Mouse (Mus musculus) neural tube, embryonic 14.5 days (tissue): ENCODE results near the gene Kbtbd7. TPM values are rescaled to one million over a fixed set of nuclear protein-coding genes. Genes with fewer than 3 reads are reported as not detected.
A peak's percentile ranks its signal among the peaks of the same experiment; 100 is the strongest.

Source experiments
- ATAC-seq: fragments of 200-750 bp; cut with Nextera tagmentation; 2 replicates; pipeline ENCODE4 v1.8.0; 2017; ENCODE audit warnings: low read depth, mild to moderate bottlenecking, moderate TSS enrichment, moderate library complexity
- H3K27ac ChIP-seq: fragments of 300-500 bp; sonication (generic); 2 replicates; pipeline ENCODE4 v1.5.1; 2014; ENCODE audit warnings: low read depth, mild to moderate bottlenecking, control low read depth, low read length, moderate library complexity, mixed read lengths
- H3K27me3 ChIP-seq: fragments of 300-500 bp; sonication (generic); 2 replicates; pipeline ENCODE4 v1.6.1; 2014; ENCODE audit warnings: low read length; ENCODE audit not compliant: control insufficient read depth, insufficient read depth
- H3K36me3 ChIP-seq: fragments of 300-500 bp; sonication (generic); 2 replicates; pipeline ENCODE4 v1.6.1; 2014; ENCODE audit warnings: low read length, mixed read lengths; ENCODE audit not compliant: control insufficient read depth, insufficient read depth
- H3K4me1 ChIP-seq: fragments of 300-500 bp; sonication (generic); 2 replicates; pipeline ENCODE4 v1.6.1; 2014; ENCODE audit warnings: low read length; ENCODE audit not compliant: control insufficient read depth, insufficient read depth
- H3K4me2 ChIP-seq: fragments of 300-500 bp; sonication (generic); 2 replicates; pipeline ENCODE4 v1.6.1; 2014; ENCODE audit warnings: mild to moderate bottlenecking, low read depth, low read length, control low read depth
- H3K4me3 ChIP-seq: fragments of 300-500 bp; sonication (generic); 2 replicates; pipeline ENCODE4 v1.5.1; 2014; ENCODE audit warnings: low read depth, low read length, control low read depth, mixed read lengths
- H3K9ac ChIP-seq: fragments of 300-500 bp; sonication (generic); replicated peaks from 2 replicates; pipeline ENCODE4 v1.6.1; 2014; ENCODE audit warnings: low read depth, mild to moderate bottlenecking, control low read depth, low read length, mixed read lengths
- H3K9me3 ChIP-seq: fragments of 300-500 bp; sonication (generic); 2 replicates; pipeline ENCODE4 v1.6.1; 2016; ENCODE audit warnings: low read length; ENCODE audit not compliant: control insufficient read depth
- WGBS: fragments of 180-500 bp; shearing (Covaris S2); extraction: QIAGEN DNeasy Blood & Tissue Kit; methylation state at CpG from one replicate; pipeline ENCODE4 v1.1.7; 2014; 5-methylcytosine and 5-hydroxymethylcytosine counted together
- polyA plus RNA-seq: library from polyadenylated mRNA; unstranded; fragments of >200 nt; fragmentation: Nextera tagmentation; extraction: Ambion mirVana; gene quantifications from 2 replicates; pipeline ENCODE4 v1.2.1, GENCODE M21; 2014

Kbtbd7 gene
- 23.6 and 26.2 TPM in 2 replicates for polyA plus RNA-seq

- no peaks in the 10 kb centered on the region for H3K4me1 ChIP-seq
- ATAC-seq, result peak; percentile 98
- H3K27me3 ChIP-seq, result no peaks in the 10 kb centered on the region
- H3K9ac ChIP-seq, result peak within 1 kb of the TSS; percentile 65
- H3K4me2 ChIP-seq, result peak within 1 kb of the TSS; percentile 51
- peak within 1 kb of the TSS; percentile 50 for H3K4me3 ChIP-seq
- WGBS, result under 1% methylated on average over 38 of the region's 44 CpGs
- H3K9me3 ChIP-seq, result 0 out of 2 replicates have a peak, but pooled peaks cover 4% of the 10 kb centered on the region
- peak within 1 kb of the TSS; percentile 82 for H3K27ac ChIP-seq
- no peaks in the 10 kb centered on the region for H3K36me3 ChIP-seq
These were observed at the start of gene Kbtbd7 for GRCm38 (mm10) chr14:79425979-79426729. Gene Kbtbd7 (plus strand): TSS chr14:79426511.

DNA sequence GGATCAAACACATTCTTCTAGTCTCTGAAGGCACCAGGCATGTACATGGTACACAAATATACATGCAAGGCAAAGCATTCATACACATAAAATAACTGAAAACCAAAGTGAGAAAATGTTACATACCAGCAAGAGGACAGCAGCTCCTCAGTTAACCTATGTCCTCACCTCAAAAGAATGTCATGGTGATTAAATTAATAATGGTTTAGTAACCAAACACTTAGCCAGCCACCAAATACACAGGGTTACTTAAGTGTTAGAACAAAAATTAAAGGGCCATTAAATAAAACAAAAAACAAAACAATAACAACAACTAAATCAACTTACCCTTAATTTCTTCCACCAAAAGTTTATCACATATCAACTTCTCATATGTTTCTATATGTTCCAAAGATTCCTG, 49.3 kb upstream of the Kbtbd7 start:
- Histone ChIP-seq H3K9ac (no peak overlapping the region), H3K4me1 (no peaks in the 10 kb centered on the region)

DNA sequence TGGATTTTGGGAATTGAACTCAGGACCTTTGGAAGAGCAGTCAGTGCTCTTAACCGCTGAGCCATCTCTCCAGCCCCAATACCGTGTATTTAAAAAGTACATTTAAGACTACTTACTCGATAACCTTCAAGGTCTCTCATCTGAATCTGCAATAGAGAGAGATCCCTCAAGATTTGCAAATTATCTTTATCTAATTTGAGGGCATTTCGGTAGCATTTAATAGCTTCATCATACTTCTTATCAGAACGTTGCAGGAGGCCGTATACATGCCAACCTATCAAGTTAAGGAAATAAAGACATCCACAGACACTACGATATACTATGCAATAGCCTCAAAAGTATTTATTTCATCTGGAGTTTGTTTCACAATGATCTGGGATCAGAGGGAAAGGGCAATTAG, 43.2 kb upstream of the Kbtbd7 start:
- no peak overlapping the region for H3K27ac ChIP-seq
- H3K9ac ChIP-seq, result no peak overlapping the region
- H3K9me3 ChIP-seq, result no peaks in the 10 kb centered on the region
- no peak overlapping the region for H3K4me3 ChIP-seq
- WGBS, result 93% methylated on average over 7 of the region's 7 CpGs
- ATAC-seq, result no peak
- H3K27me3 ChIP-seq, result no peaks in the 10 kb centered on the region
- no peak overlapping the region for H3K4me2 ChIP-seq
- H3K36me3 ChIP-seq, result peaks cover 5% of the 10 kb centered on the region; the same call in 1 of the 2 replicates
- no peaks in the 10 kb centered on the region for H3K4me1 ChIP-seq

More for the DNA sequence above, 49.3 kb upstream of the Kbtbd7 start:
- Histone ChIP-seq H3K36me3 (peaks cover 5% of the 10 kb centered on the region; the same call in 1 of the 2 replicates), H3K9me3 (no peaks in the 10 kb centered on the region), H3K4me2 (no peak overlapping the region), H3K27me3 (no peaks in the 10 kb centered on the region), H3K4me3 (no peak overlapping the region), H3K27ac (no peak overlapping the region)
- ATAC-seq, result no peak

GRCm38 (mm10) chr14:79388304-79388703, 38.0 kb upstream of the Kbtbd7 start:
- peaks cover 7% of the 10 kb centered on the region; the same call in 1 of the 2 replicates for H3K4me1 ChIP-seq
- no peak overlapping the region for H3K9ac ChIP-seq
- no peak overlapping the region for H3K4me2 ChIP-seq
- no peak overlapping the region for H3K4me3 ChIP-seq
- no peak overlapping the region for H3K27ac ChIP-seq
- no peaks in the 10 kb centered on the region for H3K36me3 ChIP-seq
- H3K9me3 ChIP-seq, result no peaks in the 10 kb centered on the region
- no peak for ATAC-seq
- no peaks in the 10 kb centered on the region; the same call in 1 of the 2 replicates for H3K27me3 ChIP-seq
- 90% methylated on average over 3 of the region's 3 CpGs for whole genome bisulfite sequencing

- H3K4me2 ChIP-seq, result peak overlapping the region; percentile 53
- WGBS, result 2% methylated on average over 16 of the region's 16 CpGs
- H3K9ac ChIP-seq, result peak overlapping the region; percentile 77
- H3K4me1 ChIP-seq, result peaks cover 7% of the 10 kb centered on the region; the same call in 1 of the 2 replicates
- no peaks in the 10 kb centered on the region; the same call in 1 of the 2 replicates for H3K27me3 ChIP-seq
- H3K27ac ChIP-seq, result peak overlapping the region; percentile 91
- peak; percentile 3; the same call in 1 of the 2 replicates for ATAC-seq
- H3K4me3 ChIP-seq, result peak overlapping the region; percentile 88
- H3K9me3 ChIP-seq, result no peaks in the 10 kb centered on the region
- H3K36me3 ChIP-seq, result no peaks in the 10 kb centered on the region
These were observed 36.7 kb upstream of the Kbtbd7 start for GRCm38 (mm10) chr14:79389438-79390264.

GRCm38 (mm10) chr14:79390265-79390926, 35.9 kb upstream of the Kbtbd7 start, which contains the start of gene Naa16:
Gene Naa16 (minus strand): TSS chr14:79390778.
- H3K36me3 ChIP-seq, result no peaks in the 10 kb centered on the region
- peak within 1 kb of the TSS; percentile 77 for H3K9ac ChIP-seq
- peaks cover 7% of the 10 kb centered on the region; the same call in 1 of the 2 replicates for H3K4me1 ChIP-seq
- H3K4me3 ChIP-seq, result peak within 1 kb of the TSS; percentile 88
- no peaks in the 10 kb centered on the region; the same call in 1 of the 2 replicates for H3K27me3 ChIP-seq
- H3K9me3 ChIP-seq, result no peaks in the 10 kb centered on the region
- peak within 1 kb of the TSS; percentile 91 for H3K27ac ChIP-seq
- under 1% methylated on average over 71 of the region's 71 CpGs for WGBS
- peak within 1 kb of the TSS; percentile 53 for H3K4me2 ChIP-seq
- peak; percentile 98 for ATAC-seq

DNA sequence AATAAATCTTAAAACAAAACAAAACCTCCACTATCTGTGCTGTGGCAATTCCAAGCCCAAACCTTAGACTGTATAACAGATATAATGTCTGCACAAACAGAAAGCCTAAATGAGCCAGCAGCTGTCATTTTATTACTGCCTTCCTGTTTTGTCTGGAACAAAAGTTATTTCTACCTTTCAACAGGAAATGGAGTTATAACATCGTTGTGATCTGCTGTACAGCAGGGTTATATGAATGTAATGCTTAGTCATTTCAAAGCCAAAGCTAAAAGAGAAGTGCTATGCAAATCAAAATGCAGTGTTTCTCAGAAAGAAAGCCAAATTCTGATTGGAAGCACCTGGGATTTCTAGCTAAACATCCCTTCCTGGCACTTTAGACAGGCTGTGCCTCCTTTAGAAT, 33.0 kb upstream of the Kbtbd7 start:
- no peak overlapping the region for H3K4me3 ChIP-seq
- H3K4me2 ChIP-seq, result no peak overlapping the region
- H3K9me3 ChIP-seq, result no peaks in the 10 kb centered on the region
- H3K4me1 ChIP-seq, result peaks cover 10% of the 10 kb centered on the region; the same call in 1 of the 2 replicates
- H3K27me3 ChIP-seq, result no peaks in the 10 kb centered on the region; the same call in 1 of the 2 replicates
- ATAC-seq, result no peak
- H3K27ac ChIP-seq, result no peak overlapping the region
- H3K9ac ChIP-seq, result no peak overlapping the region
- H3K36me3 ChIP-seq, result no peaks in the 10 kb centered on the region
- WGBS, result 80% methylated on average over 1 of the region's 1 CpGs

DNA sequence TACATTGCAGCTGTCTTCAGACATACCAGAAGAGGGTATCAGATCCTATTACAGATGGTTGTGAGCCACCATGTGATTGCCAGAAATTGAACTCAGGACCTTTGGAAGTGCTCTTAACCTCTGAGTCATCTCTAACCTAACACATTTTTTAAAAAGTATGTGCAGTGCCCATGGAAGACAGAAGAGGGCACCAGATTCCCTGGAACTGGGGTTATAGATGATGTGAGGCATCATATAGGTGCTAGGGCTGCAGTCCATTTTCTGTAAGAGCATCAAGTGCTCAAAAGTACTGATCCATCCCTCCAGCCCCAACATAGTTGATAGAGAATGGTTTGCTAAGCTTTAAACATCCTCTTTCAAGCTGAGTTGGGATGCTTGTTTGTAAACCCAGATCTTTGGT, 31.7 kb upstream of the Kbtbd7 start:
- Histone ChIP-seq H3K27me3 (no peaks in the 10 kb centered on the region; the same call in 1 of the 2 replicates), H3K4me2 (no peak overlapping the region), H3K9ac (no peak overlapping the region), H3K36me3 (no peaks in the 10 kb centered on the region), H3K4me1 (peaks cover 5% of the 10 kb centered on the region; the same call in 1 of the 2 replicates), H3K9me3 (no peaks in the 10 kb centered on the region), H3K27ac (no peak overlapping the region), H3K4me3 (no peak overlapping the region)
- no peak for ATAC-seq
